Mouse (Mus musculus) NIH3T3 (cell line): ENCODE measurements around the gene Olfr166.
"Not testable (repeated sequence)": the region's sequence is repeated elsewhere in the genome, so short reads cannot be mapped to it uniquely, and the experiment has no call there.

Source experiments
- DNase-seq: peaks from one replicate; pipeline ENCODE4 v3.0.0-alpha.2; 2012; ENCODE audit warnings: low read depth

Gene Olfr166

GRCm38 (mm10) chr16:19483394-19483793, at the start of gene Olfr166:
TSS of gene Olfr166 (plus strand) at chr16:19483694.
- DNase-seq = no peak

- not testable (repeated sequence) for DNase-seq
Measured at GRCm38 (mm10) chr16:19458741-19459140, 24.8 kb upstream of the Olfr166 start.

DNA sequence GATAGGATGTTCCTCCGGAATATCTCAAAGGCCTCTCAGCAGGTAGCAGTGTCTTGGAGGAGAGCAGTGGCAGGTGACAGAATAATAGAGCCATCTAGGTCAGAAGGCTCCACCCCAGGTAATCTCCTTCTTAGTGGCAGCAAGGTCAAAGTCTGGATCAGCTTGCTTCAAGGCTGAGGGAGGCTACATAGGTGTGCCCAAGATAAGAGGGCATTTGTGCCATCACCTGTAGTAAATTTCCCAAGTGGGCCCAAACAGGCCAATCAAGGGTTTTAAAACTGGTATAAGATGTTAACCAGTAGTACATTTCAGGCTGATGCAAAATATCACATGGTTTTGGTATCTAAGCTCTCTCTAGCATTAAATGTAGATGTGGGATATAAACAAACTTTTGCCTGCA, 19.1 kb upstream of the Olfr166 start:
- DNase-seq = no peak

- DNase-seq = no peak
Measured at GRCm38 (mm10) chr16:19522166-19522565, 38.7 kb downstream of the Olfr166 start, which contains the start of gene Olfr167. TSS of gene Olfr167 (minus strand) at chr16:19522266.

GRCm38 (mm10) chr16:19535455-19535854, 52.0 kb downstream of the Olfr166 start, which contains the start of gene Olfr168:
TSS of gene Olfr168 (minus strand) at chr16:19535555.
- DNase-seq = no peak
